Mouse (Mus musculus): ENCODE measurements at regions not wholly inside any gene's neighbourhood (a gene's known extent, or its start where the extent isn't known, plus 50 kb on each side); places are given as distances from the start of the nearest gene placed in this dataset.

DNA sequence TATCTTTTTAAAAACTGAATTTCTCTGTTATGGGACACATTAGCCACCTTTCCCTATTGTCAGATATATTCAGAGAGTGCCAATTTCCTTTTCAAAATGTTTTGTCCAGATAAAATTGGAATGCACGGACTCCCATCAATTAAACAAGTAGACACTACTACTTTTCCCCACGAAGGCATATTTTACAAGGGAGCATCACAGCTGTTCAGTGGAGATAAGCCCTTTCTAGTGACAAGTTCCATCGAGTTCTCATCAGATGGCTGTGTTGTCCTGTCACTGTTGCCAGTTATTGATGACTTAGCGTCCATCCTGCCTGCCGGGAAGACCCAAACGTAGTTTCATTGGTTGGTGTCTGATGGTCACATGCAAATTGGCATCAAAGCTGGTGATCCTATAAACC, 461.2 kb upstream of the Got2 start:
- Histone ChIP-seq H3K9me3 (ENCODE audit: control insufficient read depth, low read length) (no peaks in the 10 kb centered on the region), H3K27ac (replicated peaks; ENCODE audit: low read depth, low read length) (no peak overlapping the region), H3K9ac (ENCODE audit: low read depth, low read length, severe bottlenecking) (no peak overlapping the region), H3K27me3 (ENCODE audit: control insufficient read depth, insufficient read depth, low read length) (no peaks in the 10 kb centered on the region), H3K36me3 (ENCODE audit: control insufficient read depth, insufficient read depth, low read length) (no peaks in the 10 kb centered on the region), H3K4me1 (ENCODE audit: control insufficient read depth, insufficient read depth, low read length) (no peaks in the 10 kb centered on the region), H3K4me3 (replicated peaks; ENCODE audit: low read length) (no peak overlapping the region), H3K4me2 (replicated peaks; ENCODE audit: low read depth, low read length, severe bottlenecking) (no peak overlapping the region)
- DNase-seq (ENCODE audit: low spot score) (no peak), ATAC-seq (ENCODE audit: low FRiP score, low read depth) (no peak)
- 81% methylated on average over 6 of the region's 6 CpGs for WGBS
- TF ChIP-seq POLR2A (IDR thresholded peaks at IDR 0.05; ENCODE audit: borderline replicate concordance, extremely low read depth, insufficient read depth, insufficient read length), result no peak

DNA sequence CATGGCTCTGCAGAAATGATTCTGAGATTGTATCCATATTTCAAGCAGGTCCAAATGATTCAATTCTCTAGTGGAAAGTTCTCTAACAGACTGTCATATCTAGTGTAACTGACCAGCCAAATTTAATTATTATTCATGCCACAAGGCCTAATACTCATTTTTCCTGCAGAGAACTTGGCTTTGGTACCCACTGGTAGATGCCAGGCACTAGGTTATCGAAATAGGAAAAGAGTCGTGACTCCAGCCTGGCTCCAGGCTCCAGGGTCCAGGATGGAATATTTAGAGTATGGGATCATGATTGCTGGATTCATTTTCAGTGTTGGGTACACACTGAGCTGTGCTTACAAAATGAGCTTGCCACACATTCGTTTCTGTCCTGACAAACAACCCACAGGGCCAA, 452.4 kb upstream of the Got2 start:
- Histone ChIP-seq H3K9me3 (ENCODE audit: control insufficient read depth, low read length) (no peaks in the 10 kb centered on the region), H3K4me2 (replicated peaks; ENCODE audit: low read depth, low read length, severe bottlenecking) (no peak overlapping the region), H3K9ac (ENCODE audit: low read depth, low read length, severe bottlenecking) (no peak overlapping the region), H3K27ac (replicated peaks; ENCODE audit: low read depth, low read length) (no peak overlapping the region), H3K4me1 (ENCODE audit: control insufficient read depth, insufficient read depth, low read length) (no peaks in the 10 kb centered on the region), H3K36me3 (ENCODE audit: control insufficient read depth, insufficient read depth, low read length) (no peaks in the 10 kb centered on the region), H3K27me3 (ENCODE audit: control insufficient read depth, insufficient read depth, low read length) (no peaks in the 10 kb centered on the region), H3K4me3 (replicated peaks; ENCODE audit: low read length) (no peak overlapping the region)
- no peak for TF ChIP-seq POLR2A (IDR thresholded peaks at IDR 0.05; ENCODE audit: borderline replicate concordance, extremely low read depth, insufficient read depth, insufficient read length)
- WGBS, result 82% methylated on average over 3 of the region's 3 CpGs
- ATAC-seq (ENCODE audit: low FRiP score, low read depth) (no peak), DNase-seq (ENCODE audit: low spot score) (no peak)

- Histone ChIP-seq H3K4me3 (replicated peaks; ENCODE audit: low read length) (no peak overlapping the region), H3K27me3 (ENCODE audit: control insufficient read depth, insufficient read depth, low read length) (no peaks in the 10 kb centered on the region), H3K4me1 (ENCODE audit: control insufficient read depth, insufficient read depth, low read length) (no peaks in the 10 kb centered on the region), H3K9me3 (ENCODE audit: control insufficient read depth, low read length) (no peaks in the 10 kb centered on the region), H3K27ac (replicated peaks; ENCODE audit: low read depth, low read length) (no peak overlapping the region), H3K9ac (ENCODE audit: low read depth, low read length, severe bottlenecking) (no peak overlapping the region), H3K36me3 (ENCODE audit: control insufficient read depth, insufficient read depth, low read length) (no peaks in the 10 kb centered on the region), H3K4me2 (replicated peaks; ENCODE audit: low read depth, low read length, severe bottlenecking) (no peak overlapping the region)
- no peak for TF ChIP-seq POLR2A (IDR thresholded peaks at IDR 0.05; ENCODE audit: borderline replicate concordance, extremely low read depth, insufficient read depth, insufficient read length)
- no peak for DNase-seq (ENCODE audit: low spot score)
- no peak for ATAC-seq (ENCODE audit: low FRiP score, low read depth)
- WGBS, result 76% methylated on average over 5 of the region's 5 CpGs
These were observed 430.0 kb upstream of the Got2 start for GRCm38 (mm10) chr8:96318367-96318766.

GRCm38 (mm10) chr8:96308989-96309718, 420.8 kb upstream of the Got2 start:
- H3K4me3 ChIP-seq (replicated peaks; ENCODE audit: low read length), result no peak overlapping the region
- TF ChIP-seq POLR2A (IDR thresholded peaks at IDR 0.05; ENCODE audit: borderline replicate concordance, extremely low read depth, insufficient read depth, insufficient read length), result no peak
- 78% methylated on average over 12 of the region's 12 CpGs for WGBS
- ATAC-seq (ENCODE audit: low FRiP score, low read depth), result no peak
- no peaks in the 10 kb centered on the region for H3K36me3 ChIP-seq (ENCODE audit: control insufficient read depth, insufficient read depth, low read length)
- no peak overlapping the region for H3K27ac ChIP-seq (replicated peaks; ENCODE audit: low read depth, low read length)
- no peak overlapping the region for H3K9ac ChIP-seq (ENCODE audit: low read depth, low read length, severe bottlenecking)
- H3K4me1 ChIP-seq (ENCODE audit: control insufficient read depth, insufficient read depth, low read length), result no peaks in the 10 kb centered on the region
- no peaks in the 10 kb centered on the region for H3K27me3 ChIP-seq (ENCODE audit: control insufficient read depth, insufficient read depth, low read length)
- DNase-seq (ENCODE audit: low spot score), result no peak
- H3K9me3 ChIP-seq (ENCODE audit: control insufficient read depth, low read length), result no peaks in the 10 kb centered on the region
- H3K4me2 ChIP-seq (replicated peaks; ENCODE audit: low read depth, low read length, severe bottlenecking), result no peak overlapping the region

DNA sequence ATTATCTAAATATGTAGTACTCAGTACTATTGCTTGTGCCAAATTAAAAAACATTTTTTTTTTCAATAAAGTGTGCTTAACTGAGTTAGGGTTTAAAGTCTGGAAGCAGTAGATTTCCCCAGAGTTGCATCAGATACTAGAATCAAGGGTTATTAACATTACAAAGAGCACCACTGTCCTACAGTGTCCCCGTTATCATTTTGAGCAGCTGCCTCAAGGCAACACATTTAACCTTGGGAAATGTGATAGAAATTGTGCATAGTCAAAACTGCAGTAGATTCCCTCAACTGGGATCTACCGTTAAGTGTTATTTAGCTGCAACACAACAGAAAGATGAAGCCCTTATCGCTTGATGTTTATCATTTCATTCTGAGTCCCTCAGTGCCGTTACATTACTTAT, 408.3 kb upstream of the Got2 start:
- no peak for TF ChIP-seq POLR2A (IDR thresholded peaks at IDR 0.05; ENCODE audit: borderline replicate concordance, extremely low read depth, insufficient read depth, insufficient read length)
- Histone ChIP-seq H3K27ac (replicated peaks; ENCODE audit: low read depth, low read length) (no peak overlapping the region), H3K9me3 (ENCODE audit: control insufficient read depth, low read length) (no peaks in the 10 kb centered on the region), H3K36me3 (ENCODE audit: control insufficient read depth, insufficient read depth, low read length) (no peaks in the 10 kb centered on the region), H3K4me2 (replicated peaks; ENCODE audit: low read depth, low read length, severe bottlenecking) (no peak overlapping the region), H3K4me3 (replicated peaks; ENCODE audit: low read length) (no peak overlapping the region), H3K4me1 (ENCODE audit: control insufficient read depth, insufficient read depth, low read length) (no peaks in the 10 kb centered on the region), H3K27me3 (ENCODE audit: control insufficient read depth, insufficient read depth, low read length) (no peaks in the 10 kb centered on the region), H3K9ac (ENCODE audit: low read depth, low read length, severe bottlenecking) (no peak overlapping the region)
- DNase-seq (ENCODE audit: low spot score) (no peak), ATAC-seq (ENCODE audit: low FRiP score, low read depth) (no peak)
- WGBS, result 87% methylated on average over 4 of the region's 4 CpGs
